Mouse (Mus musculus) lung, postnatal 0 days (tissue): Measurements from ENCODE around the gene Myo16.

Experiments
- CTCF ChIP-seq: IDR thresholded peaks from 2 replicates; pipeline ENCODE4 v1.5.1; 2016; ENCODE audit warnings: antibody characterized with exemption, mild to moderate bottlenecking
- EP300 ChIP-seq: IDR thresholded peaks from 2 replicates; pipeline ENCODE4 v1.6.1; 2016; ENCODE audit warnings: antibody characterized with exemption, mild to moderate bottlenecking, control low read depth

- no peak for TF ChIP-seq CTCF
- no peak for TF ChIP-seq EP300
Observed at GRCm38 (mm10) chr8:10482880-10483279, 329.2 kb downstream of the Myo16 start.
